In the genomic region with DNA sequence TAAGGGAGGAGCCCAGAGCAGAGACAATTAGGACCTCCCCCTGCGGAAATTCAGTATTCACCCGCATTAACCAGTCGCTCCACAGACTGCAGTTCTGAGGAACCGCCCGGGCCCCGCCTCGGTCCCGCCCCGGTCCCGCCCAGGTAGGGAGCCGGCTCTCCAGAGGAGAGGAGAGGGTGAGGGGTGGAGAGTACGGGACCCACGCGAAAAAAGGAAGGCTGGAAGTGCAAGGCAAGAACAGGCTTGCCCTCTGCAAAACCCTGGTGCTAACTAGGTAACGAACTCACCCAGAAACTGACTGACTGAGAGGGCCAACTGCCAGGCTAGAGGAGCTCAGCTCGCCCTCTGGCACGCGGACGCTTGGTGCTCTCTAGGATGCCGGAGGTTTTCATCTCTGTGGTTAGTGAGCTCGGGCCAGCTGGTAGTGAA, we compare ENCODE assay signal across 7 mouse cellular contexts. TPM values are rescaled to one million over a fixed set of nuclear protein-coding genes. Genes with fewer than 3 reads are reported as not detected.
DNase-seq lines count a peak whose midpoint lies in the region; ATAC-seq lines count a peak whose summit lies in the region.

No protein-coding gene starts in this region.

- no peaks in the 10 kb centered on the region for H3K36me3 ChIP-seq in embryonic facial prominence, embryonic 10.5 days (replicated peaks)
- no peaks in the 10 kb centered on the region for H3K36me3 ChIP-seq in limb, embryonic 10.5 days
- no peaks in the 10 kb centered on the region for H3K36me3 ChIP-seq in midbrain, embryonic 13.5 days

- H3K4me2 ChIP-seq in midbrain, embryonic 13.5 days (replicated peaks) = peak overlapping the region; percentile 64

- no peaks in the 10 kb centered on the region for H3K27me3 ChIP-seq in embryonic facial prominence, embryonic 10.5 days (replicated peaks; ENCODE audit: low read depth, poor library complexity, severe bottlenecking)
- H3K27me3 ChIP-seq in limb, embryonic 10.5 days (ENCODE audit: low read depth, poor library complexity, severe bottlenecking) = no peaks in the 10 kb centered on the region
- 0 out of 2 replicates have a peak, but pooled peaks cover 5% of the 10 kb centered on the region for H3K27me3 ChIP-seq in midbrain, embryonic 13.5 days

- H3K9me3 ChIP-seq in embryonic facial prominence, embryonic 10.5 days = no peaks in the 10 kb centered on the region
- no peaks in the 10 kb centered on the region for H3K9me3 ChIP-seq in limb, embryonic 10.5 days (replicated peaks)
- H3K9me3 ChIP-seq in midbrain, embryonic 13.5 days = no peaks in the 10 kb centered on the region

- DNase-seq in adrenal gland, postnatal 10 days = peak; percentile 94
- peak; percentile 91 for DNase-seq in embryonic facial prominence, embryonic 10.5 days (ENCODE audit: low spot score)
- peak; percentile 78 for DNase-seq in kidney, adult 11 months
- DNase-seq in limb, embryonic 10.5 days (ENCODE audit: low spot score) = peak; percentile 86
- DNase-seq in spleen, adult 12 weeks (ENCODE audit: low spot score) = peak; percentile 71

- peak; percentile 99 for ATAC-seq in granulocyte monocyte progenitor cell, adult 5-6 weeks (replicated peaks; ENCODE audit: poor library complexity, severe bottlenecking)
- peak; percentile 100 for ATAC-seq in midbrain, embryonic 13.5 days

- peak overlapping the region; percentile 77 for H3K9ac ChIP-seq in midbrain, embryonic 13.5 days (replicated peaks)

- H3K4me1 ChIP-seq in embryonic facial prominence, embryonic 10.5 days = peaks cover 4% of the 10 kb centered on the region; the same call in 1 of the 2 replicates
- H3K4me1 ChIP-seq in limb, embryonic 10.5 days = peaks cover 7% of the 10 kb centered on the region; the same call in 1 of the 2 replicates
- 0 out of 2 replicates have a peak, but pooled peaks cover 3% of the 10 kb centered on the region for H3K4me1 ChIP-seq in midbrain, embryonic 13.5 days (replicated peaks)

- under 1% methylated on average over 21 of the region's 21 CpGs for WGBS in embryonic facial prominence, embryonic 10.5 days
- WGBS in limb, embryonic 10.5 days = under 1% methylated on average over 21 of the region's 21 CpGs
- 0% methylated on average over 21 of the region's 21 CpGs for WGBS in midbrain, embryonic 13.5 days

- H3K4me3 ChIP-seq in embryonic facial prominence, embryonic 10.5 days = peak overlapping the region; percentile 71
- peak overlapping the region; percentile 67 for H3K4me3 ChIP-seq in limb, embryonic 10.5 days
- H3K4me3 ChIP-seq in midbrain, embryonic 13.5 days (replicated peaks) = peak overlapping the region; percentile 70

- H3K27ac ChIP-seq in embryonic facial prominence, embryonic 10.5 days (replicated peaks) = peak overlapping the region; percentile 91
- H3K27ac ChIP-seq in limb, embryonic 10.5 days = peak overlapping the region; percentile 90
- H3K27ac ChIP-seq in midbrain, embryonic 13.5 days = peak overlapping the region; percentile 83

RNA-seq across cellular contexts. Expression of gene Gm11273, which starts 5.0 kb away (rescaled TPM):
- total RNA-seq in adrenal gland, postnatal 10 days (2021) = 100 to 1,000 TPM; 180 to 200 TPM
- 4.3 and 5.3 TPM in 2 replicates for polyA plus RNA-seq in embryonic facial prominence, embryonic 10.5 days (2016; fragmentation: Nextera tagmentation; extraction: Ambion mirVana)
- 7.3 and 7.9 TPM in 2 replicates for total RNA-seq in granulocyte monocyte progenitor cell, adult 5-6 weeks (2014; fragmentation: Nextera tagmentation)
- 4.4 and 6.8 TPM in 2 replicates for total RNA-seq in granulocyte monocyte progenitor cell, adult 5-6 weeks (2017)
- polyA plus RNA-seq in limb, embryonic 10.5 days (2016; fragmentation: Nextera tagmentation; extraction: Ambion mirVana) = 3.6 and 5.0 TPM in 2 replicates
- polyA plus RNA-seq in midbrain, embryonic 13.5 days (2015; fragmentation: Nextera tagmentation; extraction: Ambion mirVana) = 5.9 and 7.4 TPM in 2 replicates

RNA-seq across cellular contexts. Expression of gene AK157302, which starts 11.2 kb away (rescaled TPM):
- 10 to 100 TPM; 17.2 to 18.4 TPM for total RNA-seq in adrenal gland, postnatal 10 days (2021)
- polyA plus RNA-seq in embryonic facial prominence, embryonic 10.5 days (2016; fragmentation: Nextera tagmentation; extraction: Ambion mirVana) = 0.63 TPM in 1 of 2 replicates, not detected in the other
- total RNA-seq in granulocyte monocyte progenitor cell, adult 5-6 weeks (2014; fragmentation: Nextera tagmentation) = 0.21 and 1.2 TPM in 2 replicates
- total RNA-seq in granulocyte monocyte progenitor cell, adult 5-6 weeks (2017) = 1.1 TPM in 1 of 2 replicates, not detected in the other
- 0.20 and 0.28 TPM in 2 replicates for polyA plus RNA-seq in limb, embryonic 10.5 days (2016; fragmentation: Nextera tagmentation; extraction: Ambion mirVana)
- polyA plus RNA-seq in midbrain, embryonic 13.5 days (2015; fragmentation: Nextera tagmentation; extraction: Ambion mirVana) = 0.46 and 0.57 TPM in 2 replicates

RNA-seq across cellular contexts. Expression of gene Zkscan8, which starts 24.7 kb away (rescaled TPM):
- 10 to 100 TPM; 16.8 to 24.6 TPM for total RNA-seq in adrenal gland, postnatal 10 days (2021)
- polyA plus RNA-seq in embryonic facial prominence, embryonic 10.5 days (2016; fragmentation: Nextera tagmentation; extraction: Ambion mirVana) = 7.6 and 7.8 TPM in 2 replicates
- total RNA-seq in granulocyte monocyte progenitor cell, adult 5-6 weeks (2014; fragmentation: Nextera tagmentation) = 10.9 TPM in 2 replicates
- 7.3 and 7.8 TPM in 2 replicates for total RNA-seq in granulocyte monocyte progenitor cell, adult 5-6 weeks (2017)
- polyA plus RNA-seq in limb, embryonic 10.5 days (2016; fragmentation: Nextera tagmentation; extraction: Ambion mirVana) = 6.8 and 9.6 TPM in 2 replicates
- polyA plus RNA-seq in midbrain, embryonic 13.5 days (2015; fragmentation: Nextera tagmentation; extraction: Ambion mirVana) = 6.7 and 7.1 TPM in 2 replicates

RNA-seq across cellular contexts. Expression of gene Gm10065, which starts 27.0 kb away (rescaled TPM):
- not detected for total RNA-seq in adrenal gland, postnatal 10 days (2021)
- polyA plus RNA-seq in embryonic facial prominence, embryonic 10.5 days (2016; fragmentation: Nextera tagmentation; extraction: Ambion mirVana) = not detected in 2 replicates
- total RNA-seq in granulocyte monocyte progenitor cell, adult 5-6 weeks (2014; fragmentation: Nextera tagmentation) = not detected in 2 replicates
- not detected in 2 replicates for total RNA-seq in granulocyte monocyte progenitor cell, adult 5-6 weeks (2017)
- polyA plus RNA-seq in limb, embryonic 10.5 days (2016; fragmentation: Nextera tagmentation; extraction: Ambion mirVana) = not detected in 2 replicates
- 3.7 TPM in 1 of 2 replicates, not detected in the other for polyA plus RNA-seq in midbrain, embryonic 13.5 days (2015; fragmentation: Nextera tagmentation; extraction: Ambion mirVana)

RNA-seq across cellular contexts. Expression of gene Zkscan4, which starts 27.5 kb away (rescaled TPM):
- 1 to 10 TPM; 2.4 to 3.4 TPM for total RNA-seq in adrenal gland, postnatal 10 days (2021)
- 3.0 and 3.5 TPM in 2 replicates for polyA plus RNA-seq in embryonic facial prominence, embryonic 10.5 days (2016; fragmentation: Nextera tagmentation; extraction: Ambion mirVana)
- total RNA-seq in granulocyte monocyte progenitor cell, adult 5-6 weeks (2014; fragmentation: Nextera tagmentation) = 0.81 TPM in 1 of 2 replicates, not detected in the other
- 0.72 and 0.73 TPM in 2 replicates for total RNA-seq in granulocyte monocyte progenitor cell, adult 5-6 weeks (2017)
- polyA plus RNA-seq in limb, embryonic 10.5 days (2016; fragmentation: Nextera tagmentation; extraction: Ambion mirVana) = 2.5 and 3.3 TPM in 2 replicates
- 9.4 and 9.5 TPM in 2 replicates for polyA plus RNA-seq in midbrain, embryonic 13.5 days (2015; fragmentation: Nextera tagmentation; extraction: Ambion mirVana)

Comparison
In these comparisons a context has a peak if more than half of its experiments do, and no peak if none do; other contexts are left out.
1. Peak in every context shown above with its lines: DNase-seq, ATAC-seq, H3K4me3 ChIP-seq and H3K27ac ChIP-seq.